Mouse (Mus musculus) neural tube, embryonic 12.5 days (tissue): ENCODE results near the gene Klk10. TPM values are rescaled to one million over a fixed set of nuclear protein-coding genes. Genes with fewer than 3 reads are reported as not detected.

ENCODE experiments used
- ATAC-seq: fragments of 200-750 bp; cut with Nextera tagmentation; 2 replicates; pipeline ENCODE4 v1.8.0; 2017; ENCODE audit warnings: low read depth, mild to moderate bottlenecking, moderate TSS enrichment, moderate library complexity; ENCODE audit not compliant: low FRiP score
- H3K27ac ChIP-seq: fragments of 300-500 bp; sonication (generic); 2 replicates; pipeline ENCODE4 v1.5.1; 2016
- H3K27me3 ChIP-seq: fragments of 300-500 bp; sonication (generic); replicated peaks from 2 replicates; pipeline ENCODE4 v1.6.1; 2016; ENCODE audit warnings: mild to moderate bottlenecking
- H3K36me3 ChIP-seq: fragments of 300-500 bp; sonication (generic); 2 replicates; pipeline ENCODE4 v1.6.1; 2016; ENCODE audit warnings: mild to moderate bottlenecking
- H3K4me1 ChIP-seq: fragments of 300-500 bp; sonication (generic); 2 replicates; pipeline ENCODE4 v1.6.1; 2016
- H3K4me2 ChIP-seq: fragments of 300-500 bp; sonication (generic); replicated peaks from 2 replicates; pipeline ENCODE4 v1.6.1; 2016; ENCODE audit warnings: mild to moderate bottlenecking
- H3K4me3 ChIP-seq: fragments of 300-500 bp; sonication (generic); 2 replicates; pipeline ENCODE4 v1.5.1; 2016
- H3K9ac ChIP-seq: fragments of 300-500 bp; sonication (generic); 2 replicates; pipeline ENCODE4 v1.6.1; 2016; ENCODE audit warnings: mild to moderate bottlenecking
- H3K9me3 ChIP-seq: fragments of 300-500 bp; sonication (generic); 2 replicates; pipeline ENCODE4 v1.6.1; 2016; ENCODE audit warnings: mild to moderate bottlenecking
- WGBS: fragments of 180-500 bp; shearing (Covaris S2); methylation state at CpG from one replicate; pipeline ENCODE4 v1.1.7; 2016; 5-methylcytosine and 5-hydroxymethylcytosine counted together
- polyA plus RNA-seq: library from polyadenylated mRNA; unstranded; fragments of >200 nt; fragmentation: Nextera tagmentation; extraction: Ambion mirVana; gene quantifications from 2 replicates; pipeline ENCODE4 v1.2.1, GENCODE M21; 2016

Gene Klk10
- polyA plus RNA-seq, 1 experiment from 2014 or later = not detected

- H3K4me2 ChIP-seq = peak overlapping the region; percentile 77
- no peak; the same call in 1 of the 2 replicates for ATAC-seq
- peaks cover 3% of the 10 kb centered on the region for H3K4me1 ChIP-seq
- no peak overlapping the region for H3K9ac ChIP-seq
- WGBS = 39% methylated on average over 13 of the region's 13 CpGs
- no peak overlapping the region for H3K4me3 ChIP-seq
- H3K27me3 ChIP-seq = peaks cover 31% of the 10 kb centered on the region
- H3K9me3 ChIP-seq = no peaks in the 10 kb centered on the region
- no peaks in the 10 kb centered on the region for H3K36me3 ChIP-seq
- H3K27ac ChIP-seq = no peak overlapping the region
These were observed 17.1 kb downstream of the Klk10 start for GRCm38 (mm10) chr7:43797844-43798462.

- ATAC-seq = no peak
- Histone ChIP-seq H3K4me1 (peaks cover 3% of the 10 kb centered on the region), H3K9me3 (no peaks in the 10 kb centered on the region), H3K9ac (no peak overlapping the region), H3K4me2 (no peak overlapping the region), H3K27me3 (peaks cover 31% of the 10 kb centered on the region), H3K27ac (no peak overlapping the region), H3K4me3 (no peak overlapping the region), H3K36me3 (no peaks in the 10 kb centered on the region)
- WGBS = 82% methylated on average over 7 of the region's 7 CpGs
These were observed 19.0 kb downstream of the Klk10 start for GRCm38 (mm10) chr7:43799876-43800275.

DNA sequence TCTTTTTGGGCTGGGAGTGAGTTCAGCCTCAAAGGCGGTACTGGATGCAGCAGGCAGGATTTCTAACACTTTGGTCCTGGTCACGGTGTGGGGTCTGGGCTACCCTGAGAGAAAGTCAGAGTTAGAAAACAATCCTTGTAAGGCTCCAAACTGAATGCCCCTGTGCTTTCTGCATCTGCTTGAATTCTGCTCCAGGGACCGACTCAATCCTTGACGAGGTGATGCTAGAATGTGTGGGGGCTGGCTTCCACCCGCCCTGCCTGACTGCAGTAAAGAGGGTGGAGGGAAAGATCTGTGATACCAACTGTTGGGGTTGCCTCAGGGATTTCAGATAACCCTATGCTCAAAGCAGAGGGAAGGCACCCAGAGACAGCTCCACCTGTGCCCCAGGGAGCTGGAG lies 30.2 kb downstream of the Klk10 start, which contains the start of gene Klk7:
Gene Klk7, plus strand, starts transcription at position 301 of the 400 bp plus-strand sequence.
- Histone ChIP-seq H3K4me2 (no peak within 1 kb of the TSS), H3K9ac (no peak within 1 kb of the TSS), H3K27ac (no peak within 1 kb of the TSS), H3K27me3 (no peaks in the 10 kb centered on the region), H3K36me3 (no peaks in the 10 kb centered on the region), H3K4me1 (no peaks in the 10 kb centered on the region), H3K9me3 (no peaks in the 10 kb centered on the region), H3K4me3 (no peak within 1 kb of the TSS)
- WGBS = 61% methylated on average over 5 of the region's 5 CpGs
- ATAC-seq = no peak

DNA sequence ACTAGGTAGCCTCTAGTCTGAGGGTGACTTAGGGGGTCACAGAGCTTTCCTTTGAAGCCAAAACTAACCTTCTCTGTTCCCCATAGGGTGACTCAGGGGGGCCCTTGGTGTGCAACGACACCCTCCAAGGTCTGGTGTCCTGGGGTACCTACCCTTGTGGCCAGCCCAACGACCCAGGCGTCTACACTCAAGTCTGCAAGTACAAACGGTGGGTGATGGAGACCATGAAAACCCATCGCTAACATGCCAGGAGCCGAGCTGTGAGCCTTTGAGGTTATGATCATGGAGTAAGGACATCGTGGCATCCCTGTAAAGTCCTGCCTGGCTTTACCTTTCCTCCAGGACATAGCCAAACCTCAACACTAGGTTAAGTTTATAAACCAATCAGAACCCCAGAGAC lies 34.4 kb downstream of the Klk10 start:
- ATAC-seq = no peak
- WGBS = 83% methylated on average over 7 of the region's 7 CpGs

GRCm38 (mm10) chr7:43816746-43817145 lies 35.9 kb downstream of the Klk10 start:
- no peaks in the 10 kb centered on the region for H3K36me3 ChIP-seq
- no peak for ATAC-seq
- no peak overlapping the region for H3K4me3 ChIP-seq
- H3K4me2 ChIP-seq = no peak overlapping the region
- no peak overlapping the region for H3K9ac ChIP-seq
- H3K27me3 ChIP-seq = no peaks in the 10 kb centered on the region
- no peaks in the 10 kb centered on the region for H3K4me1 ChIP-seq
- no peaks in the 10 kb centered on the region for H3K9me3 ChIP-seq
- H3K27ac ChIP-seq = no peak overlapping the region

More for the DNA sequence above, 34.4 kb downstream of the Klk10 start:
- Histone ChIP-seq H3K27ac (no peak overlapping the region), H3K27me3 (no peaks in the 10 kb centered on the region), H3K9me3 (no peaks in the 10 kb centered on the region), H3K36me3 (no peaks in the 10 kb centered on the region), H3K4me2 (no peak overlapping the region), H3K4me3 (no peak overlapping the region), H3K4me1 (no peaks in the 10 kb centered on the region), H3K9ac (no peak overlapping the region)

- WGBS = 87% methylated on average over 7 of the region's 7 CpGs
- Histone ChIP-seq H3K4me1 (no peaks in the 10 kb centered on the region), H3K4me2 (no peak overlapping the region), H3K4me3 (no peak overlapping the region), H3K9ac (no peak overlapping the region), H3K9me3 (no peaks in the 10 kb centered on the region), H3K27ac (no peak overlapping the region), H3K27me3 (no peaks in the 10 kb centered on the region), H3K36me3 (no peaks in the 10 kb centered on the region)
- no peak for ATAC-seq
These were observed 40.7 kb downstream of the Klk10 start for GRCm38 (mm10) chr7:43821581-43821980.

- ATAC-seq = no peak
- Histone ChIP-seq H3K27ac (no peak within 1 kb of the TSS), H3K4me2 (no peak within 1 kb of the TSS), H3K9me3 (no peaks in the 10 kb centered on the region), H3K9ac (no peak within 1 kb of the TSS), H3K4me1 (no peaks in the 10 kb centered on the region), H3K4me3 (no peak within 1 kb of the TSS), H3K36me3 (no peaks in the 10 kb centered on the region), H3K27me3 (no peaks in the 10 kb centered on the region)
- WGBS = 74% methylated on average over 10 of the region's 10 CpGs
These were observed 43.4 kb downstream of the Klk10 start, which contains the start of gene Klk6 for GRCm38 (mm10) chr7:43824199-43824598. TSS of gene Klk6 (plus strand) at chr7:43824499.

GRCm38 (mm10) chr7:43826056-43826455 lies 45.2 kb downstream of the Klk10 start:
- Histone ChIP-seq H3K27me3 (no peaks in the 10 kb centered on the region), H3K4me3 (no peak overlapping the region), H3K27ac (no peak overlapping the region), H3K4me2 (no peak overlapping the region), H3K36me3 (no peaks in the 10 kb centered on the region), H3K9ac (no peak overlapping the region), H3K9me3 (no peaks in the 10 kb centered on the region), H3K4me1 (no peaks in the 10 kb centered on the region)
- no peak for ATAC-seq
- 81% methylated on average over 5 of the region's 5 CpGs for WGBS

DNA sequence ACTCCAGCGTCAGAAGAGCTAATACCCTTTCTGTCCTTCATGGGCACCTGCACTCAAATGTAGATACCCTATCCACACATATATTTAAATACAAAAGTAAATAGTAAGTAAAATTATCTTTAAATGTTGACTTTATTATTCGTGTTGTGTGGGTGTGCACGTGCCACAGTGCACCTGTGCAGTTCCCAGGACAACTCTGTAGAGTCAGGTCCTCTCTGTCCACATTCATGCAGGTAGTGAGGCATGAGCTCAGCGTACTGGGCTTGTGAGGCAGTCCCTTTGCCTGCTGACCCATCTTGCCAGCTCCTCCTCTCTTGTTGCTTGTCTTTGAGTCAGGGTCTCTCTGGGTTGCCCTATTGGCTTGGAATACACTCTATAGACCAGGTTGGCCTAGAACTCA lies 46.9 kb downstream of the Klk10 start:
- Histone ChIP-seq H3K27me3 (no peaks in the 10 kb centered on the region), H3K9ac (no peak overlapping the region), H3K4me1 (no peaks in the 10 kb centered on the region), H3K36me3 (no peaks in the 10 kb centered on the region), H3K27ac (no peak overlapping the region), H3K4me2 (no peak overlapping the region), H3K4me3 (no peak overlapping the region), H3K9me3 (no peaks in the 10 kb centered on the region)
- WGBS = 79% methylated on average over 4 of the region's 4 CpGs
- ATAC-seq = no peak

GRCm38 (mm10) chr7:43829006-43829405 lies 48.2 kb downstream of the Klk10 start:
- no peak overlapping the region for H3K4me2 ChIP-seq
- no peaks in the 10 kb centered on the region for H3K36me3 ChIP-seq
- H3K4me3 ChIP-seq = no peak overlapping the region
- WGBS = 87% methylated on average over 8 of the region's 8 CpGs
- no peak overlapping the region for H3K27ac ChIP-seq
- no peaks in the 10 kb centered on the region for H3K4me1 ChIP-seq
- no peaks in the 10 kb centered on the region for H3K27me3 ChIP-seq
- H3K9me3 ChIP-seq = no peaks in the 10 kb centered on the region
- no peak for ATAC-seq
- no peak overlapping the region for H3K9ac ChIP-seq

Other genes starting within 250 kb of the Klk10 start
- gene Cd33, start 236.6 kb upstream of the Klk10 start, polyA plus RNA-seq = 1.1 and 1.6 TPM in 2 replicates
- 8.7 and 10.5 TPM in 2 replicates for gene Zfp658, start 218.8 kb upstream of the Klk10 start, polyA plus RNA-seq
- 14.5 and 15.0 TPM in 2 replicates for gene Zfp719, start 201.4 kb upstream of the Klk10 start, polyA plus RNA-seq
- 0.24 and 0.31 TPM in 2 replicates for gene Zfp819, start 173.9 kb upstream of the Klk10 start, polyA plus RNA-seq
- not detected in 2 replicates for gene Ceacam18, start 146.3 kb upstream of the Klk10 start, polyA plus RNA-seq
- 0.18 and 0.30 TPM in 2 replicates for gene Siglece, start 120.9 kb upstream of the Klk10 start, polyA plus RNA-seq
- gene Ctu1, start 109.0 kb upstream of the Klk10 start, polyA plus RNA-seq = 19.6 and 19.9 TPM in 2 replicates
- gene Klk14, start 90.6 kb upstream of the Klk10 start, polyA plus RNA-seq = not detected in 2 replicates
- 0.10 TPM in 1 of 2 replicates, not detected in the other for gene Klk13, start 68.5 kb upstream of the Klk10 start, polyA plus RNA-seq
- not detected in 2 replicates for gene Klk12, start 12.1 kb upstream of the Klk10 start, polyA plus RNA-seq
- gene Klk11, start 6.4 kb upstream of the Klk10 start, polyA plus RNA-seq = not detected in 2 replicates
- not detected in 2 replicates for gene Klk9, start 10.9 kb downstream of the Klk10 start, polyA plus RNA-seq
- gene Klk8, start 16.5 kb downstream of the Klk10 start, polyA plus RNA-seq = 5.0 and 7.3 TPM in 2 replicates
- gene Klk7, start 30.3 kb downstream of the Klk10 start, polyA plus RNA-seq = not detected in 2 replicates
- not detected in 2 replicates for gene Klk6, start 43.5 kb downstream of the Klk10 start, polyA plus RNA-seq
- not detected in 2 replicates for gene Klk5, start 60.9 kb downstream of the Klk10 start, polyA plus RNA-seq
- gene Klk4, start 100.1 kb downstream of the Klk10 start, polyA plus RNA-seq = 0.15 and 0.20 TPM in 2 replicates
- gene Klk15, start 152.7 kb downstream of the Klk10 start, polyA plus RNA-seq = not detected in 2 replicates
- not detected in 2 replicates for gene Klk1b8, start 169.6 kb downstream of the Klk10 start, polyA plus RNA-seq
- gene Klk1b1, start 185.7 kb downstream of the Klk10 start, polyA plus RNA-seq = not detected in 2 replicates
- gene Klk1b9, start 195.0 kb downstream of the Klk10 start, polyA plus RNA-seq = not detected in 2 replicates
- gene Klk1b11, start 214.8 kb downstream of the Klk10 start, polyA plus RNA-seq = not detected in 2 replicates
- not detected in 2 replicates for gene Klk1b26, start 231.1 kb downstream of the Klk10 start, polyA plus RNA-seq